Mouse (Mus musculus) kidney, adult 2 months (tissue): Measurements from ENCODE around the gene H2-M10.6.

Experiments used
- CTCF ChIP-seq: fragments of 200-500 bp; conservative IDR thresholded peaks from 2 replicates; pipeline ENCODE4 v1.5.1; 2011; ENCODE audit warnings: low read depth, mild to moderate bottlenecking, control low read depth, low read length, moderate library complexity, mixed read lengths; ENCODE audit not compliant: insufficient read depth, insufficient read length
- POLR2A ChIP-seq: fragments of 200-500 bp; IDR thresholded peaks from one replicate; pipeline ENCODE4 v1.6.1; 2011; ENCODE audit warnings: low read depth, low read length, control low read depth

DNA sequence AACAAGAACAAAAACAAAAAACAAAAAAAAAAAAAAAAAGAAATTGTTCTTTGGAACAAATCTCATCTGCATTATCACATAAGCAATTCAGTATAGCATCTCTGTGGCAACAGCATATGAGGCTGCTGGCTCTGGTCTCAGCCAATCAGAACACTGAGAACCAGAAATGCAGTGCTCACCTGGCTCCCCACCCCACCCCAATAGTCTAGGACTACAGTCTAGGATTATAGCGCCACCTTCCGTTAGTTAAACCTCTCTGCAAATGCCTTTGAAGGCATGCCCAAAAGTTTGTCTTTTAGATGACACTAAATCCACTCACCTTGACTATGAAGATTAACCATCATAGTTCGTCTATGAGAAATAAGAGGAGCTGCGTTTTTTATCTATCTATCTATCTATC, 13.6 kb downstream of the H2-M10.6 start:
- TF ChIP-seq CTCF, result 0 out of 2 replicates have a peak, but pooled peaks have one; percentile 15
- TF ChIP-seq POLR2A, result no peak
